Mouse (Mus musculus) heart, adult 2 months (tissue): ENCODE measurements around the gene Fbxo39. TPM values are rescaled to one million over a fixed set of nuclear protein-coding genes. Genes with fewer than 3 reads are reported as not detected.
A peak's percentile ranks its signal among the peaks of the same experiment; 100 is the strongest.
"Not testable (repeated sequence)": the region's sequence is repeated elsewhere in the genome, so short reads cannot be mapped to it uniquely, and the experiment has no call there.

Source experiments
- DNase-seq, 2 experiments: peaks; one replicate each; pipeline ENCODE4 v3.0.0; 2021
- H3K27ac ChIP-seq: fragments of 200-600 bp; 2 replicates; pipeline ENCODE4 v1.8.1; 2022
- H3K27me3 ChIP-seq: fragments of 200-500 bp; 2 replicates; pipeline ENCODE4 v1.6.1; 2012; ENCODE audit warnings: mild to moderate bottlenecking, low read length, inconsistent platforms, mixed read lengths; ENCODE audit not compliant: control insufficient read depth, insufficient read depth
- H3K36me3 ChIP-seq: fragments of 200-500 bp; 2 replicates; pipeline ENCODE4 v1.6.1; 2012; ENCODE audit warnings: low read length, inconsistent platforms; ENCODE audit not compliant: control insufficient read depth, insufficient read depth
- H3K4me1 ChIP-seq: fragments of 200-500 bp; 2 replicates; pipeline ENCODE4 v1.6.1; 2011; ENCODE audit warnings: low read length; ENCODE audit not compliant: control insufficient read depth, insufficient read depth
- H3K4me3 ChIP-seq: fragments of 200-600 bp; 2 replicates; pipeline ENCODE4 v1.8.1; 2022
- H3K79me2 ChIP-seq: fragments of 200-500 bp; replicated peaks from 2 replicates; pipeline ENCODE4 v1.6.1; 2012; ENCODE audit warnings: mild to moderate bottlenecking, inconsistent platforms, low read length, moderate library complexity, mixed read lengths; ENCODE audit not compliant: control insufficient read depth, insufficient read depth
- H3K9ac ChIP-seq: fragments of 200-500 bp; 2 replicates; pipeline ENCODE4 v1.6.1; 2012; ENCODE audit warnings: low read depth, mild to moderate bottlenecking, control low read depth, inconsistent platforms, low read length, mixed read lengths
- CTCF ChIP-seq: fragments of 200-600 bp; IDR thresholded peaks from 2 replicates; pipeline ENCODE4 v1.8.1; 2022; ENCODE audit warnings: antibody characterized with exemption, mild to moderate bottlenecking, moderate library complexity
- EP300 ChIP-seq: fragments of 200-500 bp; IDR thresholded peaks from 2 replicates; pipeline ENCODE4 v1.6.1; 2011; ENCODE audit warnings: low read depth, low read length, control low read depth; ENCODE audit not compliant: insufficient read depth
- POLR2A ChIP-seq: fragments of 200-500 bp; IDR thresholded peaks from 2 replicates; pipeline ENCODE4 v1.6.1; 2011; ENCODE audit warnings: mild to moderate bottlenecking, low read depth, low read length, control low read depth; ENCODE audit not compliant: insufficient read depth
- WGBS: fragments of 180-500 bp; shearing (Covaris S2); methylation state at CpG from one replicate; pipeline ENCODE4 v1.1.7; 2018; 5-methylcytosine and 5-hydroxymethylcytosine counted together
- intact Hi-C: fragments of 180-260 bp; cut with DNase I; formaldehyde crosslinking; loops from one replicate; pipeline ENCODE4 v1.15.1; 2025
- polyA plus RNA-seq: library from polyadenylated mRNA; depleted of rRNA; stranded (reverse); fragments of >200 nt; gene quantifications from 2 replicates; pipeline ENCODE4 v1.2.3, GENCODE M21; 2012
- total RNA-seq, 2 experiments: library from RNA; stranded (reverse); gene quantifications; 2 replicates each; pipeline ENCODE4 v1.2.3; 2021

Fbxo39 gene
- total and polyA plus RNA-seq, 3 experiments, result 0.23 TPM; not detected in 2

DNA sequence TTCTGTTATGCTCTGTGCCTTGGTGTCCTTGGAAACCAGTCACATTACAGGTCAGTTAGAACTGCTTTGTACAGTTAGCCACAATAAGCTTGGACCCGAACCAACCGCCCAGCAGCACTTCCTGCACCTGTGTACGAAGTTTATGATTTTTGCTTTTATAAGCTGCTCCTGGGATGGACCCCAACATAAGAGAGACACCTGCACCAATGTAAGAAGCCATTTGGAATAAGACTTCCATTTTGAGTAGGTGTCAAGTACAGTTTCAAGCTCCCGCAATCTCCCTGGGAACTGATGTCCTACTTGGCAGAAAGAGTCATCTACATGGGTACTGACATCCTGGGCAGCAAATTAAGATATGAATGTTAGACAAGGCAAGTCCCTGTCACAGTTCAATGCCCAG is 25.5 kb downstream of the Fbxo39 start:
- no peaks in the 10 kb centered on the region for H3K36me3 ChIP-seq
- H3K27ac ChIP-seq, result no peak overlapping the region
- no peak overlapping the region for H3K4me3 ChIP-seq
- intact Hi-C loops, result no loop called here
- DNase-seq, result no peak
- no peak for TF ChIP-seq EP300
- no peak for TF ChIP-seq CTCF
- no peak for TF ChIP-seq POLR2A
- 67% methylated on average over 4 of the region's 4 CpGs for WGBS
- H3K9ac ChIP-seq, result no peak overlapping the region
- no peaks in the 10 kb centered on the region for H3K79me2 ChIP-seq
- peaks cover 1% of the 10 kb centered on the region; the same call in 1 of the 2 replicates for H3K4me1 ChIP-seq
- no peaks in the 10 kb centered on the region for H3K27me3 ChIP-seq

DNA sequence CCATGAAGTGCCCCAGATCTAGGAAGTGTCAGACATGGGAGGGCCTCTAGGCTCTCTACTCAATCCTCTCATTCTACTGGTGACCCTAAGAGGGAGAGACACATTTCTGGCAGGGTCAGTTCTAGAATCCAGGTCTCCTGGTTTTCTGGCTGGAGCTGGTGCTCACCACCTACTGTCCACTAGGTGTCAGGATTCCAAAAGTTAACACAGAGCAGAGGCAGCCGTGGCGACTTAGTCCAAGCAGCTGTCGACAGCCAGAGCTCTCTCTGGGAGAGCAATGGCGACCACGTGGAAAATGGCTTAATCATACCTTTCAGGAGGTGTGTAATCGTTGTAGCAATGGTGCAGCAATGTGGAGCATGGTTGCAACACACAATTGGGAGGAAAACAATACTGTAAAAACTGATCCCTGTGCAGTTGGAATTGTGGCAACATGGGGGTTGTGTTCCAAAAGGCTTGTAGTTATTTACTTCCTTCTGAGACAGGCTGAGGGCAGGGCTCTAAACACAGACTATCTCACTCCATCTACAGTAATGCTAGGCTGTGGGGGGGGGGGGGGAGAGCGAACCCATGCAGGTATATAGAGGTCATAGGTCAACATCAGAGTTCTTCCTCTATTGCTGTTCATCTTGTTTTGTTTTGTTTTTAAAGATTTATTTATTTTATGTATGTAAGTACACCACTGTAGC is 28.4 kb downstream of the Fbxo39 start:
- Histone ChIP-seq H3K79me2 (no peaks in the 10 kb centered on the region), H3K4me3 (no peak overlapping the region), H3K4me1 (peaks cover 1% of the 10 kb centered on the region; the same call in 1 of the 2 replicates), H3K9ac (no peak overlapping the region), H3K27me3 (no peaks in the 10 kb centered on the region), H3K27ac (no peak overlapping the region), H3K36me3 (no peaks in the 10 kb centered on the region)
- peak; percentile 58 to 60 for DNase-seq
- intact Hi-C loops, result loop anchor here (1.0 to 2.0 kb wide), 2 partner anchors 86 to 222 kb away; no protein-coding TSS in a partner anchor
- TF ChIP-seq POLR2A (no peak), EP300 (peak; percentile 66; the same call in 1 of the 2 replicates), CTCF (peak; percentile 89)
- WGBS, result 10% methylated on average over 7 of the region's 7 CpGs

DNA sequence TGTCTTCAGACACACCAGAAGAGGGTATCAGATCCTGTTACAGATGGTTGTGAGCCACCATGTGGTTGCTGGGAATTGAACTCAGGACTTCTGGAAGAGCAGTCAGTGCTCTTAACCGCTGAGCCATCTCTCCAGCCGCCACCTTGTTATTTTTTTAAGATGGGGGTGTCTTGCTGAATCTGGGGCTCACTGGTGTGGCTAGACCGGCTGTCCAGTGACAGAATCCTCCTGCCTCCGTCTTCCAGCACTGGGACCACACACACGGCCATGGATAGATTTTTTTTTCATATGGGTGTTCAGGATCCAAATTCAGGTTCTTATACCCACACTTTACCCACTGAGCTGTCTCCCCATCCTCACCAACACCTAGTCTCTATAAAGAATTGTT is 29.0 kb downstream of the Fbxo39 start:
- DNase-seq, H3K4me3 ChIP-seq, H3K27me3 ChIP-seq, H3K9ac ChIP-seq, H3K36me3 ChIP-seq, H3K27ac ChIP-seq, H3K79me2 ChIP-seq, H3K4me1 ChIP-seq: not testable (repeated sequence)
- 95% methylated on average over 5 of the region's 5 CpGs for WGBS
- intact Hi-C loops, result loop anchor here (2.0 kb wide), 1 partner anchor 86 kb away; no protein-coding TSS in a partner anchor

DNA sequence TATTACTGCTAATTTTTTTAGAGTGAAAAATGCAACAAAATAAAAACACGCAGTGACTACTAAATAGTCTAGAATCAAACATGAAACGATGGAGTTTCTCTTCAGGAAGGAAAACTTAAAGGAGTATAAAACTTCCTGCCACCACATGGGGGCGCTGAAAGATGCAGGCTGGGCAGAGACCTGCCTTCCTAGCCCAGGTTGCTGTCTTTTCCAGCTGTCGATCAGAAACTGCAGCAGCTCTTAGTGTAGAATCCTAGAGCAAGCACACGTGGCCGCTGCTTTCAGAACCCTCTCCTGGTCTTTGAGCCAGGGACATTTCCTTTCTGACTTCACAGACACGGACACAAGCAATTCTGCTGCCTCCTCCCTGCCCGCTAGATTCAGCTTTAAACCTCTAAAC is 29.7 kb downstream of the Fbxo39 start:
- H3K4me1 ChIP-seq, result peaks cover 3% of the 10 kb centered on the region
- no peaks in the 10 kb centered on the region for H3K79me2 ChIP-seq
- no peaks in the 10 kb centered on the region for H3K36me3 ChIP-seq
- intact Hi-C loops, result loop anchor here (2.0 kb wide), 1 partner anchor 85 kb away; no protein-coding TSS in a partner anchor
- DNase-seq, result peak; percentile 16 to 27
- H3K9ac ChIP-seq, result no peak overlapping the region
- H3K27me3 ChIP-seq, result no peaks in the 10 kb centered on the region
- TF ChIP-seq EP300, result no peak
- peak; percentile 78 for TF ChIP-seq CTCF
- no peak overlapping the region for H3K27ac ChIP-seq
- no peak overlapping the region for H3K4me3 ChIP-seq
- WGBS, result 30% methylated on average over 8 of the region's 8 CpGs

DNA sequence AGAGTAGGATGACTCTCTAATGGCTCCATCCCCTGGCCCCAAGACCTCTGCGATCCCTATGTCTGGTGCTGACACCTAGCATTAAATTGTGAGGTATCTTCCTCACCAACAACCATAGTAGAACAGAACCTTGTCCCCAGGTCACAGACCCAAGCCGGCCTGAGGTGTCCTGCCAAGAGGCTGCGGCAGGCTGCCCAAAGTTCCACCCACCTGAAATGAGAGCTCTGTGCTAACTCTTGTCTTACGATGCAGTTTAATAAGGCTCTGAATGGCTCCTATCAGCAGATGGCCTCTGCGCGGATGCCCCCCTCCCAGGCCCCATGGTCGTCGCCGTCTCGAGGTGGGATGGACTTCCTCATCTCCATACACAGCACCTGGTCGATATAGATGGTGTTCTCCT is 30.2 kb downstream of the Fbxo39 start:
- 88% methylated on average over 11 of the region's 11 CpGs for WGBS
- H3K9ac ChIP-seq, result no peak overlapping the region
- H3K27ac ChIP-seq, result no peak overlapping the region
- no peaks in the 10 kb centered on the region for H3K27me3 ChIP-seq
- DNase-seq, result no peak
- no peaks in the 10 kb centered on the region for H3K36me3 ChIP-seq
- TF ChIP-seq POLR2A, result no peak
- TF ChIP-seq CTCF, result no peak
- TF ChIP-seq EP300, result no peak
- H3K79me2 ChIP-seq, result no peaks in the 10 kb centered on the region
- no peak overlapping the region for H3K4me3 ChIP-seq
- H3K4me1 ChIP-seq, result peaks cover 5% of the 10 kb centered on the region
- intact Hi-C loops, result no loop called here

DNA sequence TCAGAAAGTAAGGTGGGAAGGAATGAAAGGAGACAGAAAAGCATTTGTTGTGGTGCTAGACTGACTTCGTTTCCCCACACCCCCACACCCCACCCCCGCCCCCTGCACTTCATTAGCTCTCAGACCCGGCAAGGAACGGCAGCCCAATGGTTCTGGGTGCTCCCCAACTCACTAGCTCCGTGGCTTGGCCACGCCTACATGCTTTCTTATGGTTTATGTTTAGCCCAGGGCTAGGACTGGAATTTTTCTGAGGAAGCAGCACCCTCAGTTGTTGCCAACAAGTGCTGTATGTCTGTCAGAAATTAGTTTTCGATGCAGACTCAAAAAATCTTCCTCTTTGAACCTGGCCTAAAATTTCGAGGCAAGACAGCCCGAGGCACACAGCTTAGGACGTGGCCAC is 34.3 kb downstream of the Fbxo39 start:
- no peak overlapping the region for H3K9ac ChIP-seq

More for the DNA sequence above, 34.3 kb downstream of the Fbxo39 start:
- H3K4me1 ChIP-seq, result peaks cover 3% of the 10 kb centered on the region
- DNase-seq, result no peak
- no peaks in the 10 kb centered on the region for H3K36me3 ChIP-seq
- no peaks in the 10 kb centered on the region for H3K79me2 ChIP-seq
- H3K27ac ChIP-seq, result no peak overlapping the region
- no peak overlapping the region for H3K4me3 ChIP-seq
- H3K27me3 ChIP-seq, result no peaks in the 10 kb centered on the region
- TF ChIP-seq EP300 (no peak), CTCF (no peak), POLR2A (no peak)
- intact Hi-C loops, result no loop called here
- WGBS, result 45% methylated on average over 10 of the region's 10 CpGs
